Mouse (Mus musculus): ENCODE measurements at regions not wholly inside any gene's neighbourhood (a gene's known extent, or its start where the extent isn't known, plus 50 kb on each side); places are given as distances from the start of the nearest gene placed in this dataset.

GRCm38 (mm10) chr7:113147391-113148332 lies 59.6 kb upstream of the Arntl start:
- no peak for DNase-seq
- Histone ChIP-seq H3K27ac (ENCODE audit: low read depth) (no peak overlapping the region), H3K27me3 (ENCODE audit: insufficient read depth, low read length) (0 out of 2 replicates have a peak, but pooled peaks cover 5% of the 10 kb centered on the region), H3K4me1 (ENCODE audit: insufficient read depth) (no peaks in the 10 kb centered on the region), H3K4me3 (ENCODE audit: low read depth, low read length) (no peak overlapping the region), H3K36me3 (replicated peaks; ENCODE audit: insufficient read depth, low read length) (no peaks in the 10 kb centered on the region), H3K9me3 (ENCODE audit: low read length) (no peaks in the 10 kb centered on the region), H3K9ac (replicated peaks) (no peak overlapping the region), H3K4me2 (ENCODE audit: low read depth, low read length) (no peak overlapping the region)
- no peak for ATAC-seq
- 35% methylated on average over 16 of the region's 16 CpGs for WGBS (ENCODE audit: insufficient replicate concordance)
- no peak for TF ChIP-seq CTCF (IDR thresholded peaks at IDR 0.05; ENCODE audit: low read depth)
- TF ChIP-seq EP300 (IDR thresholded peaks at IDR 0.05; ENCODE audit: low read depth): no peak

- Histone ChIP-seq H3K27ac (ENCODE audit: low read depth) (no peak overlapping the region), H3K4me2 (ENCODE audit: low read depth, low read length) (no peak overlapping the region), H3K4me3 (ENCODE audit: low read depth, low read length) (no peak overlapping the region), H3K4me1 (ENCODE audit: insufficient read depth) (no peaks in the 10 kb centered on the region), H3K36me3 (replicated peaks; ENCODE audit: insufficient read depth, low read length) (no peaks in the 10 kb centered on the region), H3K27me3 (ENCODE audit: insufficient read depth, low read length) (0 out of 2 replicates have a peak, but pooled peaks cover 5% of the 10 kb centered on the region), H3K9me3 (ENCODE audit: low read length) (no peaks in the 10 kb centered on the region), H3K9ac (replicated peaks) (no peak overlapping the region)
- ATAC-seq (no peak), DNase-seq (no peak)
- WGBS (ENCODE audit: insufficient replicate concordance): 73% methylated on average over 6 of the region's 6 CpGs
- TF ChIP-seq CTCF (IDR thresholded peaks at IDR 0.05; ENCODE audit: low read depth) (no peak), EP300 (IDR thresholded peaks at IDR 0.05; ENCODE audit: low read depth) (no peak)
These were observed 58.6 kb upstream of the Arntl start for GRCm38 (mm10) chr7:113148700-113149099.

GRCm38 (mm10) chr7:113149966-113150470 lies 57.2 kb upstream of the Arntl start:
- no peaks in the 10 kb centered on the region for H3K9me3 ChIP-seq (ENCODE audit: low read length)
- ATAC-seq (no peak), DNase-seq (no peak)
- no peak for TF ChIP-seq CTCF (IDR thresholded peaks at IDR 0.05; ENCODE audit: low read depth)
- TF ChIP-seq EP300 (IDR thresholded peaks at IDR 0.05; ENCODE audit: low read depth): no peak
- 0 out of 2 replicates have a peak, but pooled peaks cover 5% of the 10 kb centered on the region for H3K27me3 ChIP-seq (ENCODE audit: insufficient read depth, low read length)
- WGBS (ENCODE audit: insufficient replicate concordance): 69% methylated on average over 4 of the region's 4 CpGs
- no peak overlapping the region for H3K4me3 ChIP-seq (ENCODE audit: low read depth, low read length)
- H3K9ac ChIP-seq (replicated peaks): no peak overlapping the region
- no peaks in the 10 kb centered on the region for H3K36me3 ChIP-seq (replicated peaks; ENCODE audit: insufficient read depth, low read length)
- H3K4me2 ChIP-seq (ENCODE audit: low read depth, low read length): no peak overlapping the region
- H3K27ac ChIP-seq (ENCODE audit: low read depth): no peak overlapping the region
- no peaks in the 10 kb centered on the region for H3K4me1 ChIP-seq (ENCODE audit: insufficient read depth)

GRCm38 (mm10) chr7:113150789-113151188 lies 56.5 kb upstream of the Arntl start:
- H3K9ac ChIP-seq (replicated peaks): no peak overlapping the region
- H3K4me2 ChIP-seq (ENCODE audit: low read depth, low read length): no peak overlapping the region
- 0 out of 2 replicates have a peak, but pooled peaks cover 5% of the 10 kb centered on the region for H3K27me3 ChIP-seq (ENCODE audit: insufficient read depth, low read length)
- ATAC-seq (no peak), DNase-seq (no peak)
- no peaks in the 10 kb centered on the region for H3K4me1 ChIP-seq (ENCODE audit: insufficient read depth)
- no peak overlapping the region for H3K4me3 ChIP-seq (ENCODE audit: low read depth, low read length)
- H3K27ac ChIP-seq (ENCODE audit: low read depth): no peak overlapping the region
- no peaks in the 10 kb centered on the region for H3K9me3 ChIP-seq (ENCODE audit: low read length)
- 31% methylated on average over 6 of the region's 6 CpGs for WGBS (ENCODE audit: insufficient replicate concordance)
- TF ChIP-seq CTCF (IDR thresholded peaks at IDR 0.05; ENCODE audit: low read depth): no peak
- TF ChIP-seq EP300 (IDR thresholded peaks at IDR 0.05; ENCODE audit: low read depth): no peak
- no peaks in the 10 kb centered on the region for H3K36me3 ChIP-seq (replicated peaks; ENCODE audit: insufficient read depth, low read length)

GRCm38 (mm10) chr7:113151499-113151898 lies 55.8 kb upstream of the Arntl start:
- TF ChIP-seq EP300 (IDR thresholded peaks at IDR 0.05; ENCODE audit: low read depth): no peak
- Histone ChIP-seq H3K4me2 (ENCODE audit: low read depth, low read length) (no peak overlapping the region), H3K9me3 (ENCODE audit: low read length) (no peaks in the 10 kb centered on the region), H3K27ac (ENCODE audit: low read depth) (no peak overlapping the region), H3K9ac (replicated peaks) (no peak overlapping the region), H3K4me1 (ENCODE audit: insufficient read depth) (no peaks in the 10 kb centered on the region), H3K4me3 (ENCODE audit: low read depth, low read length) (no peak overlapping the region), H3K27me3 (ENCODE audit: insufficient read depth, low read length) (0 out of 2 replicates have a peak, but pooled peaks cover 5% of the 10 kb centered on the region), H3K36me3 (replicated peaks; ENCODE audit: insufficient read depth, low read length) (no peaks in the 10 kb centered on the region)
- DNase-seq (no peak), ATAC-seq (no peak)
- WGBS (ENCODE audit: insufficient replicate concordance): 37% methylated on average over 6 of the region's 6 CpGs

- H3K9ac ChIP-seq (replicated peaks): no peak overlapping the region
- H3K4me3 ChIP-seq (ENCODE audit: low read depth, low read length): no peak overlapping the region
- TF ChIP-seq EP300 (IDR thresholded peaks at IDR 0.05; ENCODE audit: low read depth): no peak
- no peak for TF ChIP-seq CTCF (IDR thresholded peaks at IDR 0.05; ENCODE audit: low read depth)
- no peak overlapping the region for H3K4me2 ChIP-seq (ENCODE audit: low read depth, low read length)
- ATAC-seq: no peak
- no peaks in the 10 kb centered on the region for H3K36me3 ChIP-seq (replicated peaks; ENCODE audit: insufficient read depth, low read length)
- DNase-seq: no peak
- 0 out of 2 replicates have a peak, but pooled peaks cover 5% of the 10 kb centered on the region for H3K27me3 ChIP-seq (ENCODE audit: insufficient read depth, low read length)
- WGBS (ENCODE audit: insufficient replicate concordance): 78% methylated on average over 2 of the region's 2 CpGs
- H3K4me1 ChIP-seq (ENCODE audit: insufficient read depth): no peaks in the 10 kb centered on the region
- no peak overlapping the region for H3K27ac ChIP-seq (ENCODE audit: low read depth)
- H3K9me3 ChIP-seq (ENCODE audit: low read length): no peaks in the 10 kb centered on the region
These were observed 53.9 kb upstream of the Arntl start for GRCm38 (mm10) chr7:113153386-113153785.

Measured in liver, postnatal 0 days (tissue).